Comparison of ENCODE assay signal across 18 mouse cellular contexts in the genomic region with DNA sequence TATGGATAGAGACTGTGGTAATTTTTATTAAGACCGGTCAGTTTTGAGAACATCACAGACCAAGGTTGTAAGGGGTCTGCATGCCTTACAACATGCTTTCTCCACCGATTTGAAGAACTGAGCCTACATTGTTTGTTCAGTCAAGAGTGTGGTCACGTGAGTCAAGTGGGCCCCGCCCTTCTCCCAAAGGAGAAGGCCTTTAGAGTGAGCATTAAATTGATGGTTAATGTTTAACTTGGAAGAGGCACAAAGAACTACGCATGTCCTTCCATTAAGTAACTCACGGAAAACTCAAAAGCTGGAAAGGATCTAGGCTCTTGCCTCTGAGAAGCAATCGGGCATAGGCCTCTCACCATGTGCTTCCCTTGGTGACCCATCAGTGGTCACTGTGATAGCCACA. TPM values are rescaled to one million over a fixed set of nuclear protein-coding genes. Genes with fewer than 3 reads are reported as not detected.
A peak's percentile ranks its signal among the peaks of the same experiment; 100 is the strongest.
DNase-seq lines count a peak whose midpoint lies in the region; ATAC-seq and TF ChIP-seq lines count a peak whose summit lies in the region.
"Had no signal": no experiment of that assay in that cellular context is flagged by ENCODE, and none has a peak within 500 bp of the region (broad histone marks: within the 10 kb centered on the region; RNA-seq: fewer than 3 reads in every experiment).

No protein-coding gene starts in this region.

- H3K4me2 ChIP-seq in liver, embryonic 12.5 days: no peak overlapping the region
- H3K4me2 ChIP-seq in intestine, postnatal 0 days (replicated peaks; ENCODE audit: low read depth): peak overlapping the region; percentile 47; the same call in 1 of the 2 replicates
- H3K4me2 ChIP-seq in lung, embryonic 16.5 days (ENCODE audit: low read depth, low read length): no peak overlapping the region
- H3K4me2 ChIP-seq in stomach, postnatal 0 days (replicated peaks; ENCODE audit: low read depth): no peak overlapping the region
- H3K4me2 ChIP-seq: embryonic facial prominence, embryonic 13.5 days; neural tube, embryonic 12.5 days had no signal

- H3K27ac ChIP-seq in liver, adult 2 months (replicated peaks; ENCODE audit: insufficient read depth, low read depth, low read length): peak overlapping the region; percentile 57
- H3K27ac ChIP-seq in liver, embryonic 12.5 days: no peak overlapping the region
- no peak overlapping the region for H3K27ac ChIP-seq in intestine, postnatal 0 days (ENCODE audit: low read depth, low read length)
- H3K27ac ChIP-seq in lung, embryonic 16.5 days (ENCODE audit: low read length): 0 out of 2 replicates have a peak overlapping the region, but pooled peaks have one; percentile 13
- H3K27ac ChIP-seq in stomach, postnatal 0 days (replicated peaks): no peak overlapping the region
- H3K27ac ChIP-seq: embryonic facial prominence, embryonic 13.5 days; forebrain, embryonic 10.5 days; heart, adult 2 months; hindbrain, postnatal 0 days; neural tube, embryonic 12.5 days had no signal

- no peak overlapping the region for H3K9ac ChIP-seq in liver, adult 2 months (ENCODE audit: low read depth, low read length)
- H3K9ac ChIP-seq in liver, embryonic 12.5 days: no peak overlapping the region
- H3K9ac ChIP-seq in intestine, postnatal 0 days (ENCODE audit: low read depth, low read length): no peak overlapping the region
- H3K9ac ChIP-seq in lung, embryonic 16.5 days (ENCODE audit: low read length): no peak overlapping the region
- no peak overlapping the region for H3K9ac ChIP-seq in stomach, postnatal 0 days (ENCODE audit: low read length)
- H3K9ac ChIP-seq: embryonic facial prominence, embryonic 13.5 days; neural tube, embryonic 12.5 days had no signal

- H3K4me1 ChIP-seq in liver, adult 2 months (ENCODE audit: control insufficient read depth, insufficient read depth, low read length): peaks cover 60% of the 10 kb centered on the region
- H3K4me1 ChIP-seq in liver, embryonic 12.5 days: peaks cover 7% of the 10 kb centered on the region
- H3K4me1 ChIP-seq in intestine, postnatal 0 days (replicated peaks; ENCODE audit: control insufficient read depth, insufficient read depth, low read length): no peaks in the 10 kb centered on the region; the same call in 1 of the 2 replicates
- peaks cover 13% of the 10 kb centered on the region for H3K4me1 ChIP-seq in lung, embryonic 16.5 days (replicated peaks; ENCODE audit: control insufficient read depth, insufficient read depth, low read length)
- no peaks in the 10 kb centered on the region for H3K4me1 ChIP-seq in stomach, postnatal 0 days (replicated peaks; ENCODE audit: control insufficient read depth, insufficient read depth)
- H3K4me1 ChIP-seq: neural tube, embryonic 12.5 days had no signal

- peak; percentile 92 for DNase-seq in liver, adult 2 months (ENCODE audit: extremely low read depth, low read depth, low spot score)
- DNase-seq in stomach, postnatal 0 days (ENCODE audit: low spot score): peak; percentile 68
- no peak for DNase-seq in gastrocnemius, postnatal 10 days
- no peak for DNase-seq in frontal cortex, postnatal 14 days (ENCODE audit: low spot score in 2 of 2)
- DNase-seq: adrenal gland, postnatal 25 days; cerebellum, postnatal 25 days; heart, adult 2 months; heart, postnatal 10 days; left cerebral cortex, postnatal 4 days; spleen, adult 18-20 months had no signal

- no peak for TF ChIP-seq EP300 in stomach, postnatal 0 days (optimal IDR thresholded peaks at IDR 0.05)

- no peak for ATAC-seq in liver, embryonic 12.5 days
- ATAC-seq in intestine, postnatal 0 days: peak; percentile 86
- ATAC-seq in lung, embryonic 16.5 days (ENCODE audit: low read depth): peak; percentile 72
- ATAC-seq in stomach, postnatal 0 days (ENCODE audit: low FRiP score, low TSS enrichment): peak; percentile 71; the same call in 1 of the 2 replicates
- ATAC-seq: hindbrain, postnatal 0 days had no signal

- no peak overlapping the region for H3K4me3 ChIP-seq in liver, adult 2 months (ENCODE audit: insufficient read depth, low read depth, low read length)
- H3K4me3 ChIP-seq in liver, embryonic 12.5 days: no peak overlapping the region
- no peak overlapping the region for H3K4me3 ChIP-seq in intestine, postnatal 0 days (ENCODE audit: low read depth, low read length)
- no peak overlapping the region for H3K4me3 ChIP-seq in lung, embryonic 16.5 days (ENCODE audit: low read length)
- H3K4me3 ChIP-seq in stomach, postnatal 0 days (ENCODE audit: low read depth, low read length): no peak overlapping the region
- H3K4me3 ChIP-seq: embryonic facial prominence, embryonic 13.5 days; forebrain, embryonic 10.5 days; heart, adult 2 months; neural tube, embryonic 12.5 days had no signal

- TF ChIP-seq CTCF in liver, adult 2 months (IDR thresholded peaks at IDR 0.05; ENCODE audit: low read depth, low read length): no peak
- no peak for TF ChIP-seq CTCF in intestine, postnatal 0 days (IDR thresholded peaks at IDR 0.05; ENCODE audit: low read depth)
- TF ChIP-seq CTCF in stomach, postnatal 0 days (IDR thresholded peaks at IDR 0.05; ENCODE audit: low read depth): no peak

- TF ChIP-seq POLR2A in liver, adult 2 months (IDR thresholded peaks at IDR 0.05; ENCODE audit: extremely low read depth, insufficient read depth, low read length): no peak

- H3K9me3 ChIP-seq in liver, embryonic 12.5 days (replicated peaks): no peaks in the 10 kb centered on the region
- no peaks in the 10 kb centered on the region for H3K9me3 ChIP-seq in intestine, postnatal 0 days (ENCODE audit: control insufficient read depth)
- H3K9me3 ChIP-seq in lung, embryonic 16.5 days (ENCODE audit: control insufficient read depth, low read length): no peaks in the 10 kb centered on the region
- no peaks in the 10 kb centered on the region for H3K9me3 ChIP-seq in stomach, postnatal 0 days (ENCODE audit: control insufficient read depth, low read length)
- H3K9me3 ChIP-seq: embryonic facial prominence, embryonic 13.5 days; forebrain, embryonic 10.5 days; neural tube, embryonic 12.5 days had no signal

- no peaks in the 10 kb centered on the region for H3K27me3 ChIP-seq in liver, adult 2 months (ENCODE audit: control insufficient read depth, insufficient read depth, low read length)
- no peaks in the 10 kb centered on the region for H3K27me3 ChIP-seq in liver, embryonic 12.5 days (replicated peaks)
- no peaks in the 10 kb centered on the region for H3K27me3 ChIP-seq in intestine, postnatal 0 days (replicated peaks; ENCODE audit: control insufficient read depth, insufficient read depth, low read length)
- no peaks in the 10 kb centered on the region for H3K27me3 ChIP-seq in lung, embryonic 16.5 days (ENCODE audit: control insufficient read depth, insufficient read depth, low read depth, low read length)
- H3K27me3 ChIP-seq in stomach, postnatal 0 days (ENCODE audit: control insufficient read depth, insufficient read depth, low read length): no peaks in the 10 kb centered on the region
- H3K27me3 ChIP-seq: embryonic facial prominence, embryonic 13.5 days; neural tube, embryonic 12.5 days had no signal

- 33% methylated on average over 7 of the region's 7 CpGs for WGBS in liver, adult 2 months
- 81% methylated on average over 7 of the region's 7 CpGs for WGBS in liver, embryonic 12.5 days (ENCODE audit: insufficient replicate concordance)
- WGBS in intestine, postnatal 0 days: 48% methylated on average over 7 of the region's 7 CpGs
- WGBS in lung, embryonic 16.5 days: 67% methylated on average over 7 of the region's 7 CpGs
- WGBS in stomach, postnatal 0 days: 63% methylated on average over 7 of the region's 7 CpGs

- no peaks in the 10 kb centered on the region for H3K36me3 ChIP-seq in liver, adult 2 months (ENCODE audit: control insufficient read depth, insufficient read depth, low read length)
- no peaks in the 10 kb centered on the region for H3K36me3 ChIP-seq in liver, embryonic 12.5 days
- no peaks in the 10 kb centered on the region for H3K36me3 ChIP-seq in intestine, postnatal 0 days (ENCODE audit: control insufficient read depth, insufficient read depth)
- H3K36me3 ChIP-seq in lung, embryonic 16.5 days (ENCODE audit: control insufficient read depth, insufficient read depth, low read length): no peaks in the 10 kb centered on the region
- H3K36me3 ChIP-seq in stomach, postnatal 0 days (ENCODE audit: control insufficient read depth, insufficient read depth, low read length): no peaks in the 10 kb centered on the region; the same call in 1 of the 2 replicates
- H3K36me3 ChIP-seq: embryonic facial prominence, embryonic 13.5 days; forebrain, embryonic 10.5 days; neural tube, embryonic 12.5 days had no signal

- no peaks in the 10 kb centered on the region; the same call in 1 of the 2 replicates for H3K79me2 ChIP-seq in liver, adult 2 months (ENCODE audit: control insufficient read depth, insufficient read depth, low read length)

RNA-seq across cellular contexts. Expression of gene Pctp, which starts 5.8 kb away (rescaled TPM):
- 43.4 and 63.1 TPM in 2 replicates for total RNA-seq in liver, adult 2 months (2014; rRNA removed)
- polyA plus RNA-seq in liver, adult 2 months (2012; rRNA removed): 18.5 and 22.0 TPM in 2 replicates
- 11.0 and 11.5 TPM in 2 replicates for polyA plus RNA-seq in liver, embryonic 12.5 days (2016; fragmentation: Nextera tagmentation; extraction: Ambion mirVana)
- polyA plus RNA-seq in intestine, postnatal 0 days (2015; fragmentation: Nextera tagmentation; extraction: Ambion mirVana): 10.5 TPM in 2 replicates
- polyA plus RNA-seq in lung, embryonic 16.5 days (2015; fragmentation: Nextera tagmentation; extraction: Ambion mirVana): 9.5 and 10.9 TPM in 2 replicates
- 7.6 and 8.0 TPM in 2 replicates for polyA plus RNA-seq in stomach, postnatal 0 days (2015; fragmentation: Nextera tagmentation; extraction: Ambion mirVana)
- total RNA-seq in gastrocnemius, postnatal 10 days (2021): 1 to 10 TPM; 2.3 to 3.1 TPM

RNA-seq across cellular contexts. Expression of gene Tmem100, which starts 33.3 kb away (rescaled TPM):
- 0.07 and 0.09 TPM in 2 replicates for total RNA-seq in liver, adult 2 months (2014; rRNA removed)
- polyA plus RNA-seq in liver, adult 2 months (2012; rRNA removed): 0.05 TPM in 1 of 2 replicates, not detected in the other
- 0.43 and 0.55 TPM in 2 replicates for polyA plus RNA-seq in liver, embryonic 12.5 days (2016; fragmentation: Nextera tagmentation; extraction: Ambion mirVana)
- 11.0 and 11.4 TPM in 2 replicates for polyA plus RNA-seq in intestine, postnatal 0 days (2015; fragmentation: Nextera tagmentation; extraction: Ambion mirVana)
- polyA plus RNA-seq in lung, embryonic 16.5 days (2015; fragmentation: Nextera tagmentation; extraction: Ambion mirVana): 20.7 and 22.7 TPM in 2 replicates
- polyA plus RNA-seq in stomach, postnatal 0 days (2015; fragmentation: Nextera tagmentation; extraction: Ambion mirVana): 28.3 and 31.1 TPM in 2 replicates
- total RNA-seq in gastrocnemius, postnatal 10 days (2021): 10 to 100 TPM; 19.2 to 22.5 TPM
- total RNA-seq: MEL had no signal

Comparison
In these comparisons a context has a peak if more than half of its experiments do, and no peak if none do; other contexts are left out.
1. H3K27ac ChIP-seq: peak in liver, adult 2 months (single experiment) and lung, embryonic 16.5 days (single experiment); none in liver, embryonic 12.5 days (single experiment), intestine, postnatal 0 days (single experiment) and stomach, postnatal 0 days (single experiment).
2. DNase-seq: peak in liver, adult 2 months (single experiment) and stomach, postnatal 0 days (single experiment); none in gastrocnemius, postnatal 10 days (single experiment) and frontal cortex, postnatal 14 days (0 of 2).